Mouse (Mus musculus) frontal cortex, adult 2 months (tissue): ENCODE measurements around the gene Nadk. TPM values are rescaled to one million over a fixed set of nuclear protein-coding genes. Genes with fewer than 3 reads are reported as not detected.

Experiments
- DNase-seq, 2 experiments: peaks; one replicate each; pipeline ENCODE4 v3.0.0; 2022; ENCODE audit warnings: low spot score in 1 of 2; ENCODE audit errors: extremely low spot score in 1 of 2
- polyA plus RNA-seq: library from polyadenylated mRNA; depleted of rRNA; stranded (reverse); fragments of >200 nt; gene quantifications from 2 replicates; pipeline ENCODE4 v1.2.3, GENCODE M21; 2012; rRNA removed

The Nadk gene
- polyA plus RNA-seq: 71.2 and 72.4 TPM in 2 replicates

GRCm38 (mm10) chr4:155561661-155562442 is at the start of gene Nadk:
Gene Nadk (plus strand): TSS chr4:155562378.
- DNase-seq: no peak

- no peak for DNase-seq
Observed at GRCm38 (mm10) chr4:155514810-155515209, 47.4 kb upstream of the Nadk start.

GRCm38 (mm10) chr4:155517948-155518517 is 44.1 kb upstream of the Nadk start:
- no peak for DNase-seq

- DNase-seq: no peak
Observed at GRCm38 (mm10) chr4:155522327-155522726, 39.9 kb upstream of the Nadk start.

- no peak for DNase-seq
Observed at GRCm38 (mm10) chr4:155525751-155526150, 36.4 kb upstream of the Nadk start.

- DNase-seq: no peak
Observed at GRCm38 (mm10) chr4:155529294-155529693, 32.9 kb upstream of the Nadk start.

GRCm38 (mm10) chr4:155549993-155550392 is 12.2 kb upstream of the Nadk start:
- no peak for DNase-seq

- no peak for DNase-seq
Observed at GRCm38 (mm10) chr4:155550446-155550845, 11.7 kb upstream of the Nadk start.

GRCm38 (mm10) chr4:155551073-155551472 is 11.1 kb upstream of the Nadk start:
- DNase-seq: no peak

- no peak for DNase-seq
Observed at GRCm38 (mm10) chr4:155552917-155553532, 9.2 kb upstream of the Nadk start.

GRCm38 (mm10) chr4:155554880-155555279 is 7.3 kb upstream of the Nadk start:
- no peak for DNase-seq

GRCm38 (mm10) chr4:155555464-155555863 is 6.7 kb upstream of the Nadk start:
- DNase-seq: no peak

GRCm38 (mm10) chr4:155559454-155559853 is 2.7 kb upstream of the Nadk start:
- no peak for DNase-seq

- DNase-seq: no peak
Observed at GRCm38 (mm10) chr4:155560932-155561331, 1.2 kb upstream of the Nadk start.

GRCm38 (mm10) chr4:155562725-155563399 is 684 bp downstream of the Nadk start:
- peak in 1 of 2 experiments; percentile 36 for DNase-seq

- peak; percentile 87 to 94 for DNase-seq
Observed at GRCm38 (mm10) chr4:155563400-155564231, 1.4 kb downstream of the Nadk start.

GRCm38 (mm10) chr4:155564315-155565069 is 2.3 kb downstream of the Nadk start:
- peak in 1 of 2 experiments; percentile 23 for DNase-seq

- no peak for DNase-seq
Observed at GRCm38 (mm10) chr4:155566555-155566954, 4.4 kb downstream of the Nadk start.

GRCm38 (mm10) chr4:155568170-155568569 is 6.0 kb downstream of the Nadk start:
- peak in 1 of 2 experiments; percentile 53 for DNase-seq
